Mouse (Mus musculus): ENCODE results near the gene Ccdc40. TPM values are rescaled to one million over a fixed set of nuclear protein-coding genes. Genes with fewer than 3 reads are reported as not detected.

Ccdc40 gene
- polyA plus RNA-seq, 1 experiment from 2014 or later, result 6.1 TPM

GRCm38 (mm10) chr11:119205738-119206137, 22.6 kb upstream of the Ccdc40 start:
- Histone ChIP-seq H3K9me3 (ENCODE audit: low read length) (no peaks in the 10 kb centered on the region), H3K4me1 (ENCODE audit: insufficient read depth, low read depth, low read length) (peaks cover 6% of the 10 kb centered on the region; the same call in 1 of the 2 replicates), H3K4me3 (ENCODE audit: low read depth, low read length) (no peak overlapping the region), H3K9ac (replicated peaks; ENCODE audit: low read depth) (no peak overlapping the region), H3K27me3 (replicated peaks; ENCODE audit: insufficient read depth, low read length) (no peaks in the 10 kb centered on the region), H3K4me2 (replicated peaks; ENCODE audit: low read depth, low read length) (no peak overlapping the region), H3K27ac (ENCODE audit: low read length) (no peak overlapping the region), H3K36me3 (ENCODE audit: insufficient read depth, low read length) (peaks cover 20% of the 10 kb centered on the region)
- no peak for TF ChIP-seq EP300 (IDR thresholded peaks at IDR 0.05)
- TF ChIP-seq CTCF (IDR thresholded peaks at IDR 0.05), result peak; percentile 40
- ATAC-seq (no peak), DNase-seq (ENCODE audit: low spot score) (no peak)
- WGBS, result 89% methylated on average over 10 of the region's 10 CpGs

- Histone ChIP-seq H3K9me3 (ENCODE audit: low read length) (no peaks in the 10 kb centered on the region), H3K27me3 (replicated peaks; ENCODE audit: insufficient read depth, low read length) (no peaks in the 10 kb centered on the region), H3K9ac (replicated peaks; ENCODE audit: low read depth) (no peak overlapping the region), H3K36me3 (ENCODE audit: insufficient read depth, low read length) (peaks cover 20% of the 10 kb centered on the region), H3K4me1 (ENCODE audit: insufficient read depth, low read depth, low read length) (peaks cover 6% of the 10 kb centered on the region; the same call in 1 of the 2 replicates), H3K4me3 (ENCODE audit: low read depth, low read length) (no peak overlapping the region), H3K4me2 (replicated peaks; ENCODE audit: low read depth, low read length) (no peak overlapping the region), H3K27ac (ENCODE audit: low read length) (no peak overlapping the region)
- 40% methylated on average over 5 of the region's 5 CpGs for WGBS
- ATAC-seq, result peak; percentile 29
- DNase-seq (ENCODE audit: low spot score), result peak; percentile 85
- TF ChIP-seq EP300 (IDR thresholded peaks at IDR 0.05) (no peak), CTCF (IDR thresholded peaks at IDR 0.05) (peak; percentile 93)
Observed at GRCm38 (mm10) chr11:119206562-119206961, 21.8 kb upstream of the Ccdc40 start.

GRCm38 (mm10) chr11:119207986-119208385, 20.4 kb upstream of the Ccdc40 start:
- Histone ChIP-seq H3K36me3 (ENCODE audit: insufficient read depth, low read length) (peaks cover 20% of the 10 kb centered on the region), H3K9ac (replicated peaks; ENCODE audit: low read depth) (no peak overlapping the region), H3K4me2 (replicated peaks; ENCODE audit: low read depth, low read length) (no peak overlapping the region), H3K27me3 (replicated peaks; ENCODE audit: insufficient read depth, low read length) (no peaks in the 10 kb centered on the region), H3K4me3 (ENCODE audit: low read depth, low read length) (no peak overlapping the region), H3K4me1 (ENCODE audit: insufficient read depth, low read depth, low read length) (peaks cover 6% of the 10 kb centered on the region; the same call in 1 of the 2 replicates), H3K27ac (ENCODE audit: low read length) (no peak overlapping the region), H3K9me3 (ENCODE audit: low read length) (no peaks in the 10 kb centered on the region)
- no peak for ATAC-seq
- no peak for DNase-seq (ENCODE audit: low spot score)
- WGBS, result 87% methylated on average over 6 of the region's 6 CpGs
- TF ChIP-seq EP300 (IDR thresholded peaks at IDR 0.05), result no peak
- TF ChIP-seq CTCF (IDR thresholded peaks at IDR 0.05), result no peak

- no peak for TF ChIP-seq CTCF (IDR thresholded peaks at IDR 0.05)
- no peak for TF ChIP-seq EP300 (IDR thresholded peaks at IDR 0.05)
- no peaks in the 10 kb centered on the region for H3K9me3 ChIP-seq (ENCODE audit: low read length)
- no peak overlapping the region for H3K27ac ChIP-seq (ENCODE audit: low read length)
- H3K4me1 ChIP-seq (ENCODE audit: insufficient read depth, low read depth, low read length), result peaks cover 10% of the 10 kb centered on the region; the same call in 1 of the 2 replicates
- no peak overlapping the region for H3K4me2 ChIP-seq (replicated peaks; ENCODE audit: low read depth, low read length)
- H3K36me3 ChIP-seq (ENCODE audit: insufficient read depth, low read length), result peaks cover 20% of the 10 kb centered on the region
- WGBS, result 95% methylated on average over 20 of the region's 20 CpGs
- H3K9ac ChIP-seq (replicated peaks; ENCODE audit: low read depth), result no peak overlapping the region
- ATAC-seq, result no peak
- no peak overlapping the region for H3K4me3 ChIP-seq (ENCODE audit: low read depth, low read length)
- no peak for DNase-seq (ENCODE audit: low spot score)
- H3K27me3 ChIP-seq (replicated peaks; ENCODE audit: insufficient read depth, low read length), result no peaks in the 10 kb centered on the region
Observed at GRCm38 (mm10) chr11:119208870-119209370, 19.5 kb upstream of the Ccdc40 start.

GRCm38 (mm10) chr11:119209371-119210025, 18.9 kb upstream of the Ccdc40 start:
- no peak for TF ChIP-seq CTCF (IDR thresholded peaks at IDR 0.05)
- peak; percentile 46; the same call in 1 of the 2 replicates for TF ChIP-seq EP300 (IDR thresholded peaks at IDR 0.05)
- WGBS, result 58% methylated on average over 10 of the region's 10 CpGs
- Histone ChIP-seq H3K9me3 (ENCODE audit: low read length) (no peaks in the 10 kb centered on the region), H3K27ac (ENCODE audit: low read length) (no peak overlapping the region), H3K4me3 (ENCODE audit: low read depth, low read length) (no peak overlapping the region), H3K9ac (replicated peaks; ENCODE audit: low read depth) (no peak overlapping the region), H3K4me2 (replicated peaks; ENCODE audit: low read depth, low read length) (no peak overlapping the region), H3K36me3 (ENCODE audit: insufficient read depth, low read length) (peaks cover 19% of the 10 kb centered on the region), H3K4me1 (ENCODE audit: insufficient read depth, low read depth, low read length) (peaks cover 12% of the 10 kb centered on the region; the same call in 1 of the 2 replicates), H3K27me3 (replicated peaks; ENCODE audit: insufficient read depth, low read length) (no peaks in the 10 kb centered on the region)
- peak; percentile 81 for DNase-seq (ENCODE audit: low spot score)
- ATAC-seq, result peak; percentile 85

GRCm38 (mm10) chr11:119210321-119211100, 17.9 kb upstream of the Ccdc40 start:
- Histone ChIP-seq H3K36me3 (ENCODE audit: insufficient read depth, low read length) (peaks cover 14% of the 10 kb centered on the region), H3K4me2 (replicated peaks; ENCODE audit: low read depth, low read length) (no peak overlapping the region), H3K27ac (ENCODE audit: low read length) (no peak overlapping the region), H3K4me3 (ENCODE audit: low read depth, low read length) (no peak overlapping the region), H3K9ac (replicated peaks; ENCODE audit: low read depth) (no peak overlapping the region), H3K27me3 (replicated peaks; ENCODE audit: insufficient read depth, low read length) (no peaks in the 10 kb centered on the region), H3K4me1 (ENCODE audit: insufficient read depth, low read depth, low read length) (peaks cover 19% of the 10 kb centered on the region), H3K9me3 (ENCODE audit: low read length) (no peaks in the 10 kb centered on the region)
- DNase-seq (ENCODE audit: low spot score) (peak; percentile 49), ATAC-seq (no peak)
- WGBS, result 55% methylated on average over 32 of the region's 32 CpGs
- TF ChIP-seq CTCF (IDR thresholded peaks at IDR 0.05) (peak; percentile 25), EP300 (IDR thresholded peaks at IDR 0.05) (no peak)
